Mouse (Mus musculus): ENCODE data around the gene Daxx.
"Not testable (repeated sequence)": the region's sequence is repeated elsewhere in the genome, so short reads cannot be mapped to it uniquely, and the experiment has no call there.

- not testable (repeated sequence) for TF ChIP-seq CTCF (IDR thresholded peaks at IDR 0.05; ENCODE audit: control insufficient read depth, insufficient read depth, insufficient read length); USF1 (IDR thresholded peaks at IDR 0.05; ENCODE audit: low read depth); MYOG (IDR thresholded peaks at IDR 0.05; ENCODE audit: control insufficient read depth, extremely low read depth, insufficient read length); CEBPB (IDR thresholded peaks at IDR 0.05; ENCODE audit: low read depth); MAX (IDR thresholded peaks at IDR 0.05); FOSL1 (IDR thresholded peaks at IDR 0.05; ENCODE audit: insufficient read depth, low read length, poor library complexity, severe bottlenecking); MYOD1 (IDR thresholded peaks at IDR 0.05; ENCODE audit: control insufficient read depth, insufficient read length, low read depth)
Observed at GRCm38 (mm10) chr17:33884320-33884719, 24.9 kb upstream of the Daxx start.
